Mouse (Mus musculus): ENCODE data around the gene Rbfox2. TPM values are rescaled to one million over a fixed set of nuclear protein-coding genes. Genes with fewer than 3 reads are reported as not detected.

Gene Rbfox2
- polyA plus RNA-seq, 1 experiment from 2014 or later: 81.5 TPM

GRCm38 (mm10) chr15:77154248-77154785 lies 152.5 kb downstream of the Rbfox2 start:
- ATAC-seq (replicated peaks; ENCODE audit: insufficient number of reproducible peaks, low FRiP score, low TSS enrichment): no peak
- H3K9ac ChIP-seq (ENCODE audit: low read depth, low read length): no peak overlapping the region
- peaks cover 43% of the 10 kb centered on the region for H3K4me1 ChIP-seq (ENCODE audit: control insufficient read depth, insufficient read depth, low read length)
- H3K27me3 ChIP-seq (ENCODE audit: control insufficient read depth, insufficient read depth, low read length): no peaks in the 10 kb centered on the region
- H3K4me2 ChIP-seq: peak overlapping the region; percentile 72
- H3K9me3 ChIP-seq (replicated peaks; ENCODE audit: control insufficient read depth, low read length): no peaks in the 10 kb centered on the region
- no peak overlapping the region for H3K4me3 ChIP-seq (ENCODE audit: low read depth, low read length)
- peak overlapping the region; percentile 18; the same call in 1 of the 2 replicates for H3K27ac ChIP-seq (ENCODE audit: low read depth, low read length)
- H3K36me3 ChIP-seq (ENCODE audit: control insufficient read depth, insufficient read depth, low read length): no peaks in the 10 kb centered on the region
- WGBS (ENCODE audit: insufficient replicate concordance): 67% methylated on average over 10 of the region's 10 CpGs

GRCm38 (mm10) chr15:77153625-77154024 lies 153.2 kb downstream of the Rbfox2 start:
- H3K9ac ChIP-seq (ENCODE audit: low read depth, low read length): peak overlapping the region; percentile 75
- H3K27ac ChIP-seq (ENCODE audit: low read depth, low read length): peak overlapping the region; percentile 92
- WGBS (ENCODE audit: insufficient replicate concordance): 2% methylated on average over 12 of the region's 12 CpGs
- peak overlapping the region; percentile 72 for H3K4me2 ChIP-seq
- no peaks in the 10 kb centered on the region for H3K9me3 ChIP-seq (replicated peaks; ENCODE audit: control insufficient read depth, low read length)
- peaks cover 48% of the 10 kb centered on the region for H3K4me1 ChIP-seq (ENCODE audit: control insufficient read depth, insufficient read depth, low read length)
- no peaks in the 10 kb centered on the region for H3K27me3 ChIP-seq (ENCODE audit: control insufficient read depth, insufficient read depth, low read length)
- ATAC-seq (replicated peaks; ENCODE audit: insufficient number of reproducible peaks, low FRiP score, low TSS enrichment): peak; percentile 80
- H3K4me3 ChIP-seq (ENCODE audit: low read depth, low read length): peak overlapping the region; percentile 63
- H3K36me3 ChIP-seq (ENCODE audit: control insufficient read depth, insufficient read depth, low read length): no peaks in the 10 kb centered on the region

GRCm38 (mm10) chr15:77153088-77153546 lies 153.7 kb downstream of the Rbfox2 start:
- Histone ChIP-seq H3K9ac (ENCODE audit: low read depth, low read length) (peak overlapping the region; percentile 75), H3K9me3 (replicated peaks; ENCODE audit: control insufficient read depth, low read length) (no peaks in the 10 kb centered on the region), H3K4me2 (peak overlapping the region; percentile 72), H3K4me1 (ENCODE audit: control insufficient read depth, insufficient read depth, low read length) (peaks cover 46% of the 10 kb centered on the region), H3K4me3 (ENCODE audit: low read depth, low read length) (peak overlapping the region; percentile 63), H3K27ac (ENCODE audit: low read depth, low read length) (peak overlapping the region; percentile 92), H3K27me3 (ENCODE audit: control insufficient read depth, insufficient read depth, low read length) (no peaks in the 10 kb centered on the region), H3K36me3 (ENCODE audit: control insufficient read depth, insufficient read depth, low read length) (no peaks in the 10 kb centered on the region)
- ATAC-seq (replicated peaks; ENCODE audit: insufficient number of reproducible peaks, low FRiP score, low TSS enrichment): peak; percentile 47; the same call in 1 of the 2 replicates
- 0% methylated on average over 3 of the region's 3 CpGs for WGBS (ENCODE audit: insufficient replicate concordance)

DNA sequence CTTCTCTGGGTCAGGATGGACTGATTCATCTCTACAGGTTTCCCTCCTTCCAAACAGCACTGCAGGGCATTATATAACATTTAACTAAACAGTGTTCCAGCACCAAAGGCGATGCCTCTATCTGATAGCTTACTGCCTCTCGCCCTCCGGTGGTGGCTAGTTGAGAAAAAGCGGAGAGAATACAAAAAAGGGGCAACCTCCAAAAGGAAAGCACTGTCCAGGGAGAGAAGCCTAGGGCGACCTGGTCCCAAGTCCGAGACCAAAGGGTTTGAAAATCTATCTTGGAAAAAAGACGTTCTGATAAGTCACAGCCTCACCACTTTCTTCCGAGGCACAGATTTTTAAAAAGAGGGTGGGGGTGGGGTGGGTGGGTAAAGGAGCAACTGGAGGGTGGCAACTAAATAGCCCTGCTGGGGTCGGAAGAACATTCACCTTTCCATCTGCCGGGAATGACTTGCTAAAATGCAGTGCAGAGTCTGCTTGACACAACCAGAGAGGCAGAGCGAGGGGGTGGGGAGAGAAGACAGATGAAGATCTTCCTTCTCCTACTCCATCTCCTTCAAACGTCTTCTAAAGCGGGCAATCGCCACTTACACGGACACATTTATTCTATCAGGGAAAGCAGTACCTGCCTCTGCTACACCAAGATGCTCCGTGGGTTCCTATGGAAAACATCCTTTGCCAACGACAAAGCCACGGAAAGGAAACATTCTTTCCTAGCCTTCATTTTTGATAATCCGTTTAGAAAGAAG lies 154.3 kb downstream of the Rbfox2 start:
- no peaks in the 10 kb centered on the region for H3K9me3 ChIP-seq (replicated peaks; ENCODE audit: control insufficient read depth, low read length)
- ATAC-seq (replicated peaks; ENCODE audit: insufficient number of reproducible peaks, low FRiP score, low TSS enrichment): no peak
- peak overlapping the region; percentile 63 for H3K4me3 ChIP-seq (ENCODE audit: low read depth, low read length)
- H3K4me2 ChIP-seq: peak overlapping the region; percentile 72
- H3K27me3 ChIP-seq (ENCODE audit: control insufficient read depth, insufficient read depth, low read length): no peaks in the 10 kb centered on the region
- H3K4me1 ChIP-seq (ENCODE audit: control insufficient read depth, insufficient read depth, low read length): peaks cover 46% of the 10 kb centered on the region
- peak overlapping the region; percentile 75 for H3K9ac ChIP-seq (ENCODE audit: low read depth, low read length)
- 2% methylated on average over 19 of the region's 19 CpGs for WGBS (ENCODE audit: insufficient replicate concordance)
- H3K36me3 ChIP-seq (ENCODE audit: control insufficient read depth, insufficient read depth, low read length): no peaks in the 10 kb centered on the region
- peak overlapping the region; percentile 92 for H3K27ac ChIP-seq (ENCODE audit: low read depth, low read length)

DNA sequence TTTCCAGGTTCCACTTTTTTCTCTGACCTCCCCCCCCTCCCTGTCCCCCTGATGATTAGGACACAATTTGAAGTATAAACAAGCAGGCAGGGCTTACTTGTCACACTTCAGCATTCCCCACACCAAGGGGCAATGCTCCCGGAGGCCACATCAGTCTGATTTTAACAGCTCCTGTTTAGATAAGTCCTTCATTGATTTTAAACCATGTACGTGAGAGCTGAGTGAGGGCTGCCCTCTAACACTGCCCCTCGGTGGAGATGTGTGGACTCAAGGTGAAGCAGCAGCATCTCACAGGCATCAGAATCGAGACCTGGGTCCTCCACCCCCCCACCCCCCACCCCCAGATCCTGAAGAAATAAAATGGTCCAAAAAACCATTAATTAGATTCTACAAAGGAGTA lies 155.0 kb downstream of the Rbfox2 start:
- no peak for ATAC-seq (replicated peaks; ENCODE audit: insufficient number of reproducible peaks, low FRiP score, low TSS enrichment)
- Histone ChIP-seq H3K9me3 (replicated peaks; ENCODE audit: control insufficient read depth, low read length) (no peaks in the 10 kb centered on the region), H3K27me3 (ENCODE audit: control insufficient read depth, insufficient read depth, low read length) (no peaks in the 10 kb centered on the region), H3K4me2 (peak overlapping the region; percentile 72), H3K36me3 (ENCODE audit: control insufficient read depth, insufficient read depth, low read length) (no peaks in the 10 kb centered on the region), H3K4me3 (ENCODE audit: low read depth, low read length) (peak overlapping the region; percentile 63), H3K9ac (ENCODE audit: low read depth, low read length) (peak overlapping the region; percentile 75), H3K27ac (ENCODE audit: low read depth, low read length) (peak overlapping the region; percentile 59; the same call in 1 of the 2 replicates), H3K4me1 (ENCODE audit: control insufficient read depth, insufficient read depth, low read length) (peaks cover 44% of the 10 kb centered on the region)
- 4% methylated on average over 4 of the region's 4 CpGs for WGBS (ENCODE audit: insufficient replicate concordance)

- Histone ChIP-seq H3K27ac (ENCODE audit: low read depth, low read length) (peak overlapping the region; percentile 91; the same call in 1 of the 2 replicates), H3K9ac (ENCODE audit: low read depth, low read length) (peak overlapping the region; percentile 67), H3K27me3 (ENCODE audit: control insufficient read depth, insufficient read depth, low read length) (no peaks in the 10 kb centered on the region), H3K4me1 (ENCODE audit: control insufficient read depth, insufficient read depth, low read length) (peaks cover 39% of the 10 kb centered on the region), H3K36me3 (ENCODE audit: control insufficient read depth, insufficient read depth, low read length) (no peaks in the 10 kb centered on the region), H3K9me3 (replicated peaks; ENCODE audit: control insufficient read depth, low read length) (no peaks in the 10 kb centered on the region), H3K4me2 (peak overlapping the region; percentile 72), H3K4me3 (ENCODE audit: low read depth, low read length) (peak overlapping the region; percentile 63)
- ATAC-seq (replicated peaks; ENCODE audit: insufficient number of reproducible peaks, low FRiP score, low TSS enrichment): no peak
- WGBS (ENCODE audit: insufficient replicate concordance): 49% methylated on average over 8 of the region's 8 CpGs
Observed at GRCm38 (mm10) chr15:77151178-77151577, 155.6 kb downstream of the Rbfox2 start.

DNA sequence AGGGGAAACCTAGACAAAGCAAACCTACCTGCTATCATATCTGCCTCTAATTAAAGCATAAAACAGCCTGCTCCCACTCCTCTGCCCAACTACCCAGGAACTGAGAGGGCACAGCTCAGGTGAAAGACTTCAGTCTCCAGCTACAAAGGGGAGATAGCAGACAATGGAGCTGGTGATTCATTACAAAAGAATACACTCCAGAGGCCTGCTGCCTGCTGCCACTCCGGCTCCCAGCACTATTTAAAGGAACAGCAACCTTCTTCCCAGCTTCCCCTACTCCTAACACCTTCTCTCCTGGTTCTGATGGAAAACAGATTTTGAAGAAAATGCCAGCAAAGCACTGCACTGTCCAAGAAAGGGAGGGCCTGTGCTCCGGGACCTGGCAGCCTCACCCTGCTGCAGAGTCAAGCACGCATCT lies 156.4 kb downstream of the Rbfox2 start:
- Histone ChIP-seq H3K27ac (ENCODE audit: low read depth, low read length) (peak overlapping the region; percentile 91), H3K4me1 (ENCODE audit: control insufficient read depth, insufficient read depth, low read length) (peaks cover 44% of the 10 kb centered on the region), H3K9ac (ENCODE audit: low read depth, low read length) (peak overlapping the region; percentile 72), H3K4me2 (peak overlapping the region; percentile 72), H3K27me3 (ENCODE audit: control insufficient read depth, insufficient read depth, low read length) (no peaks in the 10 kb centered on the region), H3K36me3 (ENCODE audit: control insufficient read depth, insufficient read depth, low read length) (no peaks in the 10 kb centered on the region), H3K4me3 (ENCODE audit: low read depth, low read length) (peak overlapping the region; percentile 63), H3K9me3 (replicated peaks; ENCODE audit: control insufficient read depth, low read length) (no peaks in the 10 kb centered on the region)
- 12% methylated on average over 3 of the region's 3 CpGs for WGBS (ENCODE audit: insufficient replicate concordance)
- no peak for ATAC-seq (replicated peaks; ENCODE audit: insufficient number of reproducible peaks, low FRiP score, low TSS enrichment)

GRCm38 (mm10) chr15:77150000-77150399 lies 156.8 kb downstream of the Rbfox2 start:
- WGBS (ENCODE audit: insufficient replicate concordance): 31% methylated on average over 3 of the region's 3 CpGs
- no peaks in the 10 kb centered on the region for H3K9me3 ChIP-seq (replicated peaks; ENCODE audit: control insufficient read depth, low read length)
- H3K4me1 ChIP-seq (ENCODE audit: control insufficient read depth, insufficient read depth, low read length): peaks cover 47% of the 10 kb centered on the region
- H3K9ac ChIP-seq (ENCODE audit: low read depth, low read length): peak overlapping the region; percentile 72
- peak overlapping the region; percentile 63 for H3K4me3 ChIP-seq (ENCODE audit: low read depth, low read length)
- H3K27me3 ChIP-seq (ENCODE audit: control insufficient read depth, insufficient read depth, low read length): no peaks in the 10 kb centered on the region
- ATAC-seq (replicated peaks; ENCODE audit: insufficient number of reproducible peaks, low FRiP score, low TSS enrichment): no peak
- peak overlapping the region; percentile 91 for H3K27ac ChIP-seq (ENCODE audit: low read depth, low read length)
- H3K36me3 ChIP-seq (ENCODE audit: control insufficient read depth, insufficient read depth, low read length): no peaks in the 10 kb centered on the region
- peak overlapping the region; percentile 72 for H3K4me2 ChIP-seq
